Mouse (Mus musculus): ENCODE measurements around the gene Atp11c. TPM values are rescaled to one million over a fixed set of nuclear protein-coding genes. Genes with fewer than 3 reads are reported as not detected.

Atp11c gene
- total and polyA plus RNA-seq, 2 experiments from 2014 or later, result 7.9 to 17.3 TPM

DNA sequence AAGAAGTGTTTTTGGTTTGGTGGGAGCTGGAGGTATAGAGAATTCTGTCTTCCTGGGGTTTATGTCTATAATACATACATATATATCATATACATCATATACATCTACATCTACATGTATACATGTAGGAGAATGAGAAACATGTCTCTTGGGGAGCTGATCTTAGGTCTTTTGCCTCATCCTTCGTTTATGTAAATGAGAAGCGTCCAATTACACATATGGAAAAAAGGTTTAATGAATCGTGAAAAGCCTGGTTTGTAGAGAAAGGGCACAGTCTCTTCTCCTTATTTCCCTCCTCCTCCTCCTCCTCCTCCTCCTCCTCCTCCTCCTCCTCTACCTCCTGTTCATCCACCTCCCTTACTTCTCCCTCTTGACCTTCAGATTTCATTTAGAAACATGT lies 46.6 kb downstream of the Atp11c start:
- Histone ChIP-seq H3K36me3 (ENCODE audit: insufficient read depth, low read length) (no peaks in the 10 kb centered on the region), H3K4me1 (ENCODE audit: insufficient read depth, low read length) (no peaks in the 10 kb centered on the region), H3K9ac (replicated peaks; ENCODE audit: low read length) (no peak overlapping the region), H3K27me3 (ENCODE audit: insufficient read depth, low read length) (no peaks in the 10 kb centered on the region), H3K9me3 (ENCODE audit: low read length) (no peaks in the 10 kb centered on the region), H3K27ac (no peak overlapping the region), H3K4me2 (ENCODE audit: low read depth, low read length) (no peak overlapping the region), H3K4me3 (ENCODE audit: low read length) (no peak overlapping the region)
- ATAC-seq, result no peak
- WGBS, result 45% methylated on average over 3 of the region's 3 CpGs
- no peak for DNase-seq (ENCODE audit: low spot score)
- no peak for TF ChIP-seq CTCF (IDR thresholded peaks at IDR 0.05; ENCODE audit: low read depth)

DNA sequence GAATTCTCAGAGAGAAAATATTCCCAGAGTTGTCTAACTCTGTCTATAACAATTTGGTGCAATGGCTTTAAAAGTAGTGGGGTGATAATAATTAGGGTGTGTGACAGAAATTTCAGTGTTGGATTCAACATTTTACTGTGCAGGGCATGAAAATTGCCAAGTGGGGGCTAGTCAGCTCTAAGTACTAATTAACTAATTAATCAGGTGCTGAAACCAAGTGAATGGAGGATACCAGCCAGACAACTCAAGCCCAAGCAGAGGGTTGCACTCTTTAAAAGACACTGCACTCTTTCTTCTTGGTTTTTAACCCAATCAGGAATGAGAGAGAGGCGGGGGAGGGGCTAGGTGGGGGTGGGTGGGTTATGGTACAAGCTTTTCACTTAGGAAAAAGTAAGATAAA lies 47.1 kb downstream of the Atp11c start:
- Histone ChIP-seq H3K9ac (replicated peaks; ENCODE audit: low read length) (no peak overlapping the region), H3K27ac (no peak overlapping the region), H3K9me3 (ENCODE audit: low read length) (no peaks in the 10 kb centered on the region), H3K36me3 (ENCODE audit: insufficient read depth, low read length) (no peaks in the 10 kb centered on the region), H3K4me3 (ENCODE audit: low read length) (no peak overlapping the region), H3K4me1 (ENCODE audit: insufficient read depth, low read length) (no peaks in the 10 kb centered on the region), H3K4me2 (ENCODE audit: low read depth, low read length) (no peak overlapping the region), H3K27me3 (ENCODE audit: insufficient read depth, low read length) (no peaks in the 10 kb centered on the region)
- ATAC-seq (no peak), DNase-seq (ENCODE audit: low spot score) (no peak)
- 14% methylated on average over 1 of the region's 1 CpGs for WGBS
- TF ChIP-seq CTCF (IDR thresholded peaks at IDR 0.05; ENCODE audit: low read depth), result no peak

DNA sequence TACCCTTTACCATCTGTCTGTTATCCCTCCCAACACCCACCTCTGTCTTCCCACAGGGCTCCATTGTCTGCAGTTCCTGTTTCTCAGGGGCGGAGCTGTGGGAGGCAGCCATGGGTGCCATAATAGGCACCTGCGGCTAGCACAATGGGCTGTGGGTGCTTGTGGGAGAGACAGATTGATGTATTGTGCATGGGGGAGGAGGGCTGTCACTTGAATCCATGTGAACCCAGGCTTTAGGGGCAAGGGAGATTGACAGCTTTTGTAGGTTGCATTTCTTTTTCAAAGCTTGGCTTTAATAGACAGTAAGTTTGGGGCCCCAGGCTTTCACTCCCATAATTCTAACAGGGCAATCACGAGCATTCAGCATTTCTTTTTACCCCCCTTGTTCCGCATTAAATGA lies 48.4 kb downstream of the Atp11c start:
- H3K4me2 ChIP-seq (ENCODE audit: low read depth, low read length), result no peak overlapping the region
- H3K27ac ChIP-seq, result no peak overlapping the region
- ATAC-seq, result no peak
- no peak overlapping the region for H3K9ac ChIP-seq (replicated peaks; ENCODE audit: low read length)
- DNase-seq (ENCODE audit: low spot score), result no peak
- H3K4me1 ChIP-seq (ENCODE audit: insufficient read depth, low read length), result no peaks in the 10 kb centered on the region
- H3K4me3 ChIP-seq (ENCODE audit: low read length), result no peak overlapping the region
- no peaks in the 10 kb centered on the region for H3K36me3 ChIP-seq (ENCODE audit: insufficient read depth, low read length)
- no peaks in the 10 kb centered on the region for H3K9me3 ChIP-seq (ENCODE audit: low read length)
- H3K27me3 ChIP-seq (ENCODE audit: insufficient read depth, low read length), result no peaks in the 10 kb centered on the region
- no peak for TF ChIP-seq CTCF (IDR thresholded peaks at IDR 0.05; ENCODE audit: low read depth)
- WGBS, result 39% methylated on average over 4 of the region's 4 CpGs

DNA sequence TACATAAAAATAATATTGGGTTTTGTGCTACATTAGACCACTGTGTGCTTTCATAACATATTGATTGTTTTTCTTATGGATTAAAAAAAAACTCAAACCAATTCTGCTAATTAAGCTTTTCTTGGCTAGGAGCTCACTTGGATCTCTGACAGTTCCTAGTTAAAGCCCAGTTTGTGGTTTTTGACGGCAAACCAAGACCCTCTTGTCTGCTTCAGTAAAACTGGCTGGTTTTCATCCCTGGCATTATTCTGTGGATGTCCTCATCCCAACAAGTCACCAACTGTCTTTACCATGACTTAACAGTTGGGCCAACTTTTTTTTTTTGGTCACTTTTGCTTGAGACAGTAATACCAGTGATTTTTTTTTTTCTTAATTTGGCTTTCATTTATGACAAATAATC lies 49.6 kb downstream of the Atp11c start:
- Histone ChIP-seq H3K4me2 (ENCODE audit: low read depth, low read length) (no peak overlapping the region), H3K36me3 (ENCODE audit: insufficient read depth, low read length) (no peaks in the 10 kb centered on the region), H3K4me3 (ENCODE audit: low read length) (no peak overlapping the region), H3K9me3 (ENCODE audit: low read length) (no peaks in the 10 kb centered on the region), H3K9ac (replicated peaks; ENCODE audit: low read length) (no peak overlapping the region), H3K4me1 (ENCODE audit: insufficient read depth, low read length) (no peaks in the 10 kb centered on the region), H3K27ac (no peak overlapping the region), H3K27me3 (ENCODE audit: insufficient read depth, low read length) (no peaks in the 10 kb centered on the region)
- TF ChIP-seq CTCF (IDR thresholded peaks at IDR 0.05; ENCODE audit: low read depth), result no peak
- ATAC-seq (no peak), DNase-seq (ENCODE audit: low spot score) (peak; percentile 28)
- 42% methylated on average over 1 of the region's 1 CpGs for WGBS

DNA sequence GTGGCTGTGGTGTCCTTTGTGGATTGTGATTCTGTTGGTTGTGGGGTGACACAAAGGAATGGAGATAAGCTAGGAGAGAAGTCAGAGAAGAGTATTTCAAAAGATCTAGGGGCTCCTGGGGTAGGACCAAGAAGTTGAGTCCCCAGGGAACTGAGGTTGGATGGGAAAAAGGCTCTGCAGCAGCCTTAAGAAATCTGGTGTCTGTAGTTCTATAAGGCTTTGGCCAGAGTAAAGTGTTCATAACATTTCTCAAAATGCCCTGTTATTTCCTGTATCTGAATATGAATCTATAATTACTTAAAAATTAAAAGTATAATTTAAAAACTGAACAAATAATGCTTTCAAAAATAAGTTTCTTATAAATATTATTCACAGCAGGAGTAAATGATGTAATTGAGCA lies 53.3 kb downstream of the Atp11c start, which contains the start of gene Gm7073:
Gene Gm7073, minus strand, starts transcription at position 101 of the 400 bp plus-strand sequence.
- Histone ChIP-seq H3K27me3 (ENCODE audit: insufficient read depth, low read length) (no peaks in the 10 kb centered on the region), H3K4me3 (ENCODE audit: low read length) (no peak within 1 kb of the TSS), H3K27ac (no peak within 1 kb of the TSS), H3K4me2 (ENCODE audit: low read depth, low read length) (no peak within 1 kb of the TSS), H3K9me3 (ENCODE audit: low read length) (no peaks in the 10 kb centered on the region), H3K4me1 (ENCODE audit: insufficient read depth, low read length) (no peaks in the 10 kb centered on the region), H3K36me3 (ENCODE audit: insufficient read depth, low read length) (no peaks in the 10 kb centered on the region), H3K9ac (replicated peaks; ENCODE audit: low read length) (no peak within 1 kb of the TSS)
- ATAC-seq (no peak), DNase-seq (ENCODE audit: low spot score) (no peak)
- TF ChIP-seq CTCF (IDR thresholded peaks at IDR 0.05; ENCODE audit: low read depth), result no peak

DNA sequence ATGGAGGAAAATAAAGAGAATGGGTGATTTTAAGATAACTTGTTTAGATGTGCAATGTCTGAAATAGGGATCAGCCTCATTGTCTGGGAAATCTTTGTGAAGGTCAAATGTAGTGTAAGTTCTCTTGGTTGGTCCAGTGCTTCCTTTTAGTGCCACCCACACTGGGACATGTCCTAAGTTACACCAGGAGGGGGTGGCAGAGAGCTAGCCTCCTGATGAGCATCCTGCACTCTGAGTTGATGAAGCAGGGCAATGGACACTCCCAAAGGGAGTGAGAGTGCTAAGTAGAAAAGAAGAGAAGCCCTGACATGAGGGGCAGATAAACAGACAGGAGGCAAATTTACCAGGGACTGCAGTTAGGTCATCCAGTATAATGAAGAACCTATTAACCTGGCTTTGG lies 88.5 kb downstream of the Atp11c start:
- Histone ChIP-seq H3K4me2 (ENCODE audit: low read depth, low read length) (no peak overlapping the region), H3K36me3 (ENCODE audit: insufficient read depth, low read length) (no peaks in the 10 kb centered on the region), H3K27me3 (ENCODE audit: insufficient read depth, low read length) (no peaks in the 10 kb centered on the region), H3K4me1 (ENCODE audit: insufficient read depth, low read length) (no peaks in the 10 kb centered on the region), H3K9me3 (ENCODE audit: low read length) (no peaks in the 10 kb centered on the region), H3K27ac (no peak overlapping the region), H3K4me3 (ENCODE audit: low read length) (no peak overlapping the region), H3K9ac (replicated peaks; ENCODE audit: low read length) (no peak overlapping the region)
- peak; percentile 64; the same call in 1 of the 2 replicates for ATAC-seq
- peak; percentile 52 for DNase-seq (ENCODE audit: low spot score)
- TF ChIP-seq CTCF (IDR thresholded peaks at IDR 0.05; ENCODE audit: low read depth), result peak; percentile 68

DNA sequence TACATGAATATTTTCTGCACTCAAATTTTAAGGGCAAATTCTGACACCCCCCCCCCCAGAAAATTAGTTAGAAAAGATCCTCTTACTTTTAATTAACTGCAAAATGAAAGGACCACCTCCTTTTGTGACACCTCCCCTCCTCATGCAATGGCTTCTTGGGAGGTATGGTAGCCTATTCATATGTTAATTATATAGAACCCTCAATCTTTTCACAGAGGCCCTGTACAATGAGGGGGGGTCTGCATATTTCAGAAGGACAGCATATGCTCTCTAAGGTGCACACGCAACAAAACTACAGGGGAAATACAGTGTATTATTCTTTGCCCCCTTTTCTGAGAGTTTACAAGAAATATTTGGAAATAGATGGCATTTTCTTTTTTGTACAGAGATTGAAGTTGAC lies 94.7 kb downstream of the Atp11c start:
- Histone ChIP-seq H3K4me1 (ENCODE audit: insufficient read depth, low read length) (no peaks in the 10 kb centered on the region), H3K4me2 (ENCODE audit: low read depth, low read length) (no peak overlapping the region), H3K4me3 (ENCODE audit: low read length) (no peak overlapping the region), H3K27me3 (ENCODE audit: insufficient read depth, low read length) (no peaks in the 10 kb centered on the region), H3K27ac (no peak overlapping the region), H3K9ac (replicated peaks; ENCODE audit: low read length) (no peak overlapping the region), H3K9me3 (ENCODE audit: low read length) (no peaks in the 10 kb centered on the region), H3K36me3 (ENCODE audit: insufficient read depth, low read length) (no peaks in the 10 kb centered on the region)
- no peak for ATAC-seq
- TF ChIP-seq CTCF (IDR thresholded peaks at IDR 0.05; ENCODE audit: low read depth), result no peak
- no peak for DNase-seq (ENCODE audit: low spot score)
- WGBS, result 35% methylated on average over 1 of the region's 1 CpGs
